Mouse (Mus musculus): ENCODE measurements at regions not wholly inside any gene's neighbourhood (a gene's known extent, or its start where the extent isn't known, plus 50 kb on each side); places are given as distances from the start of the nearest gene placed in this dataset.

DNA sequence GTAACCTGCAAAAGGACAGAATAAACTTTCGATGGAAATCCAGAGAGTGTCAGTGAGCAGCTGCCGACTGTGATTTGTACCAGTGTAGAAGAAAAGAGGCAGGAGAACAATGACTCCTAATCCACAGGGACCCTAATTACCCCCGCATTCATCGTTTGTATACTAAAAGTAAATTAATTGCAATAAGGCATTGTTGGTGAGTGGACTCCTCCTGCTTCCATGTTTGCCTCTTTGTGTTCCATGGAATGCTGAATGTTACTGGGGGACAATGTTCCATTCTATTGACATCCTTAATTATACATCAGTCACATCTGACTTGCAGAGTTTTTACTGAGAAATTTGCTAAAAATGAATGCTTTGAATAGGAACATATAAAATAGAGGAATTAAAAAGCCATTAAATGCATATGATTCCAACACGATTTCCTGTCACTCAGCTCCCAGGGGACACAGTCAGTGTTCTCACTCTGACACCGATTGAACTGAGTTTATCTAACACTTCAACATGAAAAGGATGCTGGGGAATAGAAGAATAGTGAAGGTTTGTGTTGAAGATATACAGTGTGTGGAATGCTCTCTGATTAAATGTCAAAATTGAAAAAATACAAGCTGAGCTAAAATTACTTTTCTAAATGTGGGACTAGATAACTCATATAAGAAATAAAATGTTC lies 111.3 kb upstream of the Slc8a1 start:
- Histone ChIP-seq H3K27ac (ENCODE audit: control insufficient read depth, low read depth, low read length) (no peak overlapping the region), H3K4me3 (ENCODE audit: control insufficient read depth in 1 of 2, insufficient read depth in 1 of 2, low read depth in 2 of 2, low read length in 2 of 2) (no peak overlapping the region)
- no peak for DNase-seq (ENCODE audit: low read depth, low spot score)

GRCm38 (mm10) chr17:81843793-81844192 lies 105.6 kb upstream of the Slc8a1 start:
- Histone ChIP-seq H3K27ac (ENCODE audit: control insufficient read depth, low read depth, low read length) (no peak overlapping the region), H3K4me3 (ENCODE audit: control insufficient read depth in 1 of 2, insufficient read depth in 1 of 2, low read depth in 2 of 2, low read length in 2 of 2) (no peak overlapping the region), H3K36me3 (ENCODE audit: control insufficient read depth in 1 of 2, insufficient read depth in 2 of 2, low read length in 2 of 2) (no peaks in the 10 kb centered on the region), H3K9me3 (replicated peaks; ENCODE audit: insufficient read depth, low read length) (no peaks in the 10 kb centered on the region), H3K79me2 (ENCODE audit: control insufficient read depth, insufficient read depth, low read length, poor library complexity) (no peaks in the 10 kb centered on the region), H3K4me1 (ENCODE audit: control insufficient read depth in 1 of 2, insufficient read depth in 2 of 2, low read length in 2 of 2) (no peaks in the 10 kb centered on the region), H3K9ac (ENCODE audit: control insufficient read depth, low read depth, low read length, poor library complexity, severe bottlenecking) (no peak overlapping the region), H3K27me3 (ENCODE audit: control insufficient read depth in 1 of 2, insufficient read depth in 2 of 2, low read length in 2 of 2) (no peaks in the 10 kb centered on the region)
- DNase-seq (ENCODE audit: low read depth, low spot score): no peak
- TF ChIP-seq MAFK (IDR thresholded peaks at IDR 0.05; ENCODE audit: borderline replicate concordance, low read depth, low read length) (no peak), NELFE (IDR thresholded peaks at IDR 0.05; ENCODE audit: low read depth, low read length) (no peak), GATA1 (IDR thresholded peaks at IDR 0.05; ENCODE audit: low read depth, low read length) (no peak), MYB (IDR thresholded peaks at IDR 0.05; ENCODE audit: low read depth, low read length) (no peak), POLR2A (IDR thresholded peaks at IDR 0.05; ENCODE audit: control insufficient read depth in 1 of 2, insufficient read depth in 1 of 2, low read depth in 1 of 2, low read length in 2 of 2, poor library complexity in 1 of 2) (no peak), RAD21 (IDR thresholded peaks at IDR 0.05; ENCODE audit: low read depth, low read length) (no peak)

More for the DNA sequence above, 111.3 kb upstream of the Slc8a1 start:
- Histone ChIP-seq H3K36me3 (ENCODE audit: control insufficient read depth in 1 of 2, insufficient read depth in 2 of 2, low read length in 2 of 2) (no peaks in the 10 kb centered on the region), H3K9ac (ENCODE audit: control insufficient read depth, low read depth, low read length, poor library complexity, severe bottlenecking) (no peak overlapping the region), H3K27me3 (ENCODE audit: control insufficient read depth in 1 of 2, insufficient read depth in 2 of 2, low read length in 2 of 2) (no peaks in the 10 kb centered on the region), H3K79me2 (ENCODE audit: control insufficient read depth, insufficient read depth, low read length, poor library complexity) (no peaks in the 10 kb centered on the region), H3K9me3 (replicated peaks; ENCODE audit: insufficient read depth, low read length) (no peaks in the 10 kb centered on the region), H3K4me1 (ENCODE audit: control insufficient read depth in 1 of 2, insufficient read depth in 2 of 2, low read length in 2 of 2) (no peaks in the 10 kb centered on the region)
- TF ChIP-seq ZKSCAN1 (IDR thresholded peaks at IDR 0.05; ENCODE audit: low read depth, low read length): no peak
- no peak for TF ChIP-seq CTCF (IDR thresholded peaks at IDR 0.05 in 2 of 3, conservative IDR thresholded peaks at IDR 0.05 in 1 of 3; ENCODE audit: control insufficient read depth in 1 of 3, insufficient read depth in 1 of 3, low read depth in 2 of 3, low read length in 3 of 3, poor library complexity in 1 of 3, severe bottlenecking in 1 of 3)
- no peak for TF ChIP-seq RAD21 (IDR thresholded peaks at IDR 0.05; ENCODE audit: low read depth, low read length)
- TF ChIP-seq POLR2AphosphoS2 (IDR thresholded peaks at IDR 0.05; ENCODE audit: low read length): no peak
- TF ChIP-seq E2F4 (IDR thresholded peaks at IDR 0.05; ENCODE audit: borderline replicate concordance, low read depth, low read length): no peak
- TF ChIP-seq POLR2AphosphoS5 (IDR thresholded peaks at IDR 0.05; ENCODE audit: borderline replicate concordance, low read depth, low read length): no peak
- TF ChIP-seq NRF1 (IDR thresholded peaks at IDR 0.05; ENCODE audit: insufficient read depth, low read depth, low read length, poor library complexity, severe bottlenecking): no peak
- no peak for TF ChIP-seq BHLHE40 (IDR thresholded peaks at IDR 0.05; ENCODE audit: borderline replicate concordance, low read depth, low read length)
- no peak for TF ChIP-seq TAL1 (IDR thresholded peaks at IDR 0.05; ENCODE audit: low read length)
- TF ChIP-seq MYC (IDR thresholded peaks at IDR 0.05; ENCODE audit: low read depth, low read length): no peak
- TF ChIP-seq ETS1 (IDR thresholded peaks at IDR 0.05; ENCODE audit: low read depth, low read length): no peak
- no peak for TF ChIP-seq MAZ (IDR thresholded peaks at IDR 0.05; ENCODE audit: low read depth, low read length)
- TF ChIP-seq CHD1 (IDR thresholded peaks at IDR 0.05; ENCODE audit: low read depth, low read length): no peak
- no peak for TF ChIP-seq GATA1 (IDR thresholded peaks at IDR 0.05; ENCODE audit: low read depth, low read length)
- TF ChIP-seq ZC3H11A (IDR thresholded peaks at IDR 0.05; ENCODE audit: low read depth, low read length): no peak
- TF ChIP-seq EP300 (IDR thresholded peaks at IDR 0.05; ENCODE audit: low read depth in 1 of 2, low read length in 2 of 2): no peak
- TF ChIP-seq HCFC1 (IDR thresholded peaks at IDR 0.05; ENCODE audit: low read depth, low read length): no peak
- TF ChIP-seq CHD2 (IDR thresholded peaks at IDR 0.05; ENCODE audit: low read length): no peak
- no peak for TF ChIP-seq ELF1 (IDR thresholded peaks at IDR 0.05; ENCODE audit: low read depth, low read length)
